Mouse (Mus musculus) CH12.LX (cell line): ENCODE data around the gene Kctd3.

Experiments used
- CTCF ChIP-seq, 2 experiments: IDR thresholded peaks in 1 of 2; conservative IDR thresholded peaks in 1 of 2; 2 replicates each; pipeline ENCODE4 v1.5.1; 2011 to 2012; ENCODE audit warnings: low read depth in 2 of 2, low read length in 2 of 2, improper control_type of control experiment in 1 of 2, inconsistent platforms in 1 of 2, mild to moderate bottlenecking in 1 of 2, moderate library complexity in 1 of 2
- MYC ChIP-seq: IDR thresholded peaks from 2 replicates; pipeline ENCODE4 v1.6.1; 2011; ENCODE audit warnings: low read depth, mild to moderate bottlenecking, improper control_type of control experiment, low read length
- POLR2A ChIP-seq: IDR thresholded peaks from 2 replicates; pipeline ENCODE4 v1.6.1; 2011; ENCODE audit warnings: low read depth, mild to moderate bottlenecking, improper control_type of control experiment, low read length
- TBP ChIP-seq: conservative IDR thresholded peaks from 2 replicates; pipeline ENCODE4 v1.6.1; 2011; ENCODE audit warnings: low read depth, low read length, improper control_type of control experiment

DNA sequence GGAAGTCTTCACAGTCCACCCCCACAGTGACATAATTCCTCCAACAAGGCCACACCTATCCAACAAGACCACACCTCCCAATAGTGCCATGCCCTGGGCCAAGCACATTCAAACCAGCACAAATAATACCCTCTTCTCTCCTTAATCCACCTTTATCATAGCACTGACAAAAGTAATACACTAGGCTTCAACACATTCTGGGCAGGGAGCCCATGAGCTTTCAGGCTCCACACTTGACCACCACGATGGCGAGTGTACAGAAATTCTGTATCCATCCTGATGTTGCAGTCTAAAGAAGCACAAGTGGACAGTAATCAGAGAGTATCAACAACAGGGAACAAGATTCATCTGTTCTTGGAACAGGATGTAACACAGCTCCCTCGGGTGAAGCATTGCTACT is 40.3 kb upstream of the Kctd3 start:
- TF ChIP-seq TBP (no peak), CTCF (conservative IDR thresholded peaks at IDR 0.05 in 1 of 2, IDR thresholded peaks at IDR 0.05 in 1 of 2; ENCODE audit: low read depth in 2 of 2, low read length in 2 of 2) (no peak), MYC (no peak), POLR2A (no peak)
